Mouse (Mus musculus) embryonic facial prominence, embryonic 10.5 days (tissue): ENCODE data around the gene Trim27. TPM values are rescaled to one million over a fixed set of nuclear protein-coding genes. Genes with fewer than 3 reads are reported as not detected.
A peak's percentile ranks its signal among the peaks of the same experiment; 100 is the strongest.

Experiments used
- DNase-seq: peaks from one replicate; pipeline ENCODE4 v3.0.0-alpha.2; 2017; ENCODE audit warnings: low spot score
- H3K27ac ChIP-seq: fragments of 300-500 bp; sonication (generic); replicated peaks from 2 replicates; pipeline ENCODE4 v1.5.1; 2016; ENCODE audit warnings: mild to moderate bottlenecking
- H3K27me3 ChIP-seq: fragments of 300-500 bp; sonication (generic); replicated peaks from 2 replicates; pipeline ENCODE4 v1.6.1; 2016; ENCODE audit warnings: low read depth, mild to moderate bottlenecking; ENCODE audit not compliant: poor library complexity, severe bottlenecking
- H3K36me3 ChIP-seq: fragments of 300-500 bp; sonication (generic); replicated peaks from 2 replicates; pipeline ENCODE4 v1.6.1; 2016; ENCODE audit warnings: mild to moderate bottlenecking, moderate library complexity
- H3K4me1 ChIP-seq: fragments of 300-500 bp; sonication (generic); 2 replicates; pipeline ENCODE4 v1.6.1; 2016
- H3K4me3 ChIP-seq: fragments of 300-500 bp; sonication (generic); 2 replicates; pipeline ENCODE4 v1.5.1; 2016; ENCODE audit warnings: mild to moderate bottlenecking, moderate library complexity
- H3K9me3 ChIP-seq: fragments of 300-500 bp; sonication (generic); 2 replicates; pipeline ENCODE4 v1.6.1; 2016; ENCODE audit warnings: mild to moderate bottlenecking
- WGBS: fragments of 180-500 bp; shearing (Covaris S2); methylation state at CpG from one replicate; pipeline ENCODE4 v1.1.7; 2016; 5-methylcytosine and 5-hydroxymethylcytosine counted together
- polyA plus RNA-seq: library from polyadenylated mRNA; unstranded; fragments of >200 nt; fragmentation: Nextera tagmentation; extraction: Ambion mirVana; gene quantifications from 2 replicates; pipeline ENCODE4 v1.2.1, GENCODE M21; 2016

Gene Trim27
- polyA plus RNA-seq, 1 experiment from 2014 or later, result 180 TPM

GRCm38 (mm10) chr13:21200043-21200999, 21.1 kb downstream of the Trim27 start:
- Histone ChIP-seq H3K36me3 (peaks cover 6% of the 10 kb centered on the region), H3K27ac (peak overlapping the region; percentile 83), H3K27me3 (no peaks in the 10 kb centered on the region), H3K4me1 (peaks cover 9% of the 10 kb centered on the region; the same call in 1 of the 2 replicates), H3K9me3 (peaks cover 8% of the 10 kb centered on the region), H3K4me3 (peak overlapping the region; percentile 70)
- DNase-seq, result peak; percentile 94
- 5% methylated on average over 48 of the region's 48 CpGs for WGBS

- Histone ChIP-seq H3K36me3 (no peaks in the 10 kb centered on the region), H3K27me3 (peaks cover 13% of the 10 kb centered on the region), H3K27ac (no peak overlapping the region), H3K9me3 (peaks cover 8% of the 10 kb centered on the region; the same call in 1 of the 2 replicates), H3K4me3 (peak overlapping the region; percentile 61), H3K4me1 (peaks cover 5% of the 10 kb centered on the region)
- peak; percentile 85 for DNase-seq
- WGBS, result under 1% methylated on average over 20 of the region's 20 CpGs
These were observed 36.2 kb downstream of the Trim27 start for GRCm38 (mm10) chr13:21215275-21215983.

GRCm38 (mm10) chr13:21216781-21217180, 37.5 kb downstream of the Trim27 start:
- no peak for DNase-seq
- H3K36me3 ChIP-seq, result no peaks in the 10 kb centered on the region
- 65% methylated on average over 1 of the region's 1 CpGs for whole genome bisulfite sequencing
- no peak overlapping the region for H3K4me3 ChIP-seq
- H3K27ac ChIP-seq, result no peak overlapping the region
- H3K27me3 ChIP-seq, result peaks cover 18% of the 10 kb centered on the region
- H3K9me3 ChIP-seq, result 0 out of 2 replicates have a peak, but pooled peaks cover 1% of the 10 kb centered on the region
- H3K4me1 ChIP-seq, result peaks cover 12% of the 10 kb centered on the region

- Histone ChIP-seq H3K4me3 (peak overlapping the region; percentile 74), H3K36me3 (no peaks in the 10 kb centered on the region), H3K4me1 (peaks cover 8% of the 10 kb centered on the region; the same call in 1 of the 2 replicates), H3K27me3 (peaks cover 18% of the 10 kb centered on the region), H3K9me3 (no peaks in the 10 kb centered on the region), H3K27ac (peak overlapping the region; percentile 91)
- WGBS, result 2% methylated on average over 20 of the region's 20 CpGs
- no peak for DNase-seq
These were observed 42.6 kb downstream of the Trim27 start for GRCm38 (mm10) chr13:21221656-21222462.

GRCm38 (mm10) chr13:21222463-21223022, 43.3 kb downstream of the Trim27 start:
- peak overlapping the region; percentile 91 for H3K27ac ChIP-seq
- peak overlapping the region; percentile 74 for H3K4me3 ChIP-seq
- under 1% methylated on average over 20 of the region's 20 CpGs for WGBS
- H3K36me3 ChIP-seq, result no peaks in the 10 kb centered on the region
- peaks cover 8% of the 10 kb centered on the region; the same call in 1 of the 2 replicates for H3K4me1 ChIP-seq
- peaks cover 18% of the 10 kb centered on the region for H3K27me3 ChIP-seq
- H3K9me3 ChIP-seq, result no peaks in the 10 kb centered on the region
- peak; percentile 91 for DNase-seq

GRCm38 (mm10) chr13:21223242-21223655, 44.0 kb downstream of the Trim27 start:
- H3K4me1 ChIP-seq, result peaks cover 8% of the 10 kb centered on the region; the same call in 1 of the 2 replicates
- H3K36me3 ChIP-seq, result no peaks in the 10 kb centered on the region
- peaks cover 18% of the 10 kb centered on the region for H3K27me3 ChIP-seq
- peak overlapping the region; percentile 91 for H3K27ac ChIP-seq
- no peaks in the 10 kb centered on the region for H3K9me3 ChIP-seq
- 3% methylated on average over 10 of the region's 10 CpGs for WGBS
- H3K4me3 ChIP-seq, result peak overlapping the region; percentile 74
- peak; percentile 59 for DNase-seq

- H3K9me3 ChIP-seq, result no peaks in the 10 kb centered on the region
- DNase-seq, result no peak
- H3K4me3 ChIP-seq, result no peak overlapping the region
- peaks cover 15% of the 10 kb centered on the region for H3K27me3 ChIP-seq
- H3K36me3 ChIP-seq, result no peaks in the 10 kb centered on the region
- H3K4me1 ChIP-seq, result peaks cover 8% of the 10 kb centered on the region; the same call in 1 of the 2 replicates
- 80% methylated on average over 1 of the region's 1 CpGs for WGBS
- H3K27ac ChIP-seq, result no peak overlapping the region
These were observed 45.1 kb downstream of the Trim27 start for GRCm38 (mm10) chr13:21224376-21224775.

GRCm38 (mm10) chr13:21225206-21225605, 46.0 kb downstream of the Trim27 start:
- Histone ChIP-seq H3K4me1 (peaks cover 8% of the 10 kb centered on the region; the same call in 1 of the 2 replicates), H3K4me3 (no peak overlapping the region), H3K36me3 (no peaks in the 10 kb centered on the region), H3K9me3 (no peaks in the 10 kb centered on the region), H3K27me3 (peaks cover 7% of the 10 kb centered on the region), H3K27ac (no peak overlapping the region)
- 64% methylated on average over 6 of the region's 6 CpGs for WGBS
- no peak for DNase-seq

- DNase-seq, result no peak
- H3K4me1 ChIP-seq, result peaks cover 8% of the 10 kb centered on the region; the same call in 1 of the 2 replicates
- 82% methylated on average over 3 of the region's 3 CpGs for WGBS
These were observed 46.8 kb downstream of the Trim27 start for GRCm38 (mm10) chr13:21226031-21226430.

GRCm38 (mm10) chr13:21233732-21234705, 54.8 kb downstream of the Trim27 start:
- WGBS, result 1% methylated on average over 43 of the region's 43 CpGs
- no peaks in the 10 kb centered on the region for H3K36me3 ChIP-seq

More at GRCm38 (mm10) chr13:21226031-21226430, 46.8 kb downstream of the Trim27 start:
- no peak overlapping the region for H3K4me3 ChIP-seq
- no peaks in the 10 kb centered on the region for H3K27me3 ChIP-seq
- H3K36me3 ChIP-seq, result no peaks in the 10 kb centered on the region
- H3K27ac ChIP-seq, result no peak overlapping the region
- H3K9me3 ChIP-seq, result no peaks in the 10 kb centered on the region

More at GRCm38 (mm10) chr13:21233732-21234705, 54.8 kb downstream of the Trim27 start:
- peak; percentile 86 for DNase-seq
- Histone ChIP-seq H3K4me3 (peak overlapping the region; percentile 65), H3K9me3 (0 out of 2 replicates have a peak, but pooled peaks cover 3% of the 10 kb centered on the region), H3K4me1 (peaks cover 20% of the 10 kb centered on the region), H3K27ac (peak overlapping the region; percentile 70), H3K27me3 (no peaks in the 10 kb centered on the region)
